Mouse (Mus musculus): ENCODE measurements at regions not wholly inside any gene's neighbourhood (a gene's known extent, or its start where the extent isn't known, plus 50 kb on each side); places are given as distances from the start of the nearest gene placed in this dataset.
A peak's percentile ranks its signal among the peaks of the same experiment; 100 is the strongest.
"Not testable (repeated sequence)": the region's sequence is repeated elsewhere in the genome, so short reads cannot be mapped to it uniquely, and the experiment has no call there.

DNA sequence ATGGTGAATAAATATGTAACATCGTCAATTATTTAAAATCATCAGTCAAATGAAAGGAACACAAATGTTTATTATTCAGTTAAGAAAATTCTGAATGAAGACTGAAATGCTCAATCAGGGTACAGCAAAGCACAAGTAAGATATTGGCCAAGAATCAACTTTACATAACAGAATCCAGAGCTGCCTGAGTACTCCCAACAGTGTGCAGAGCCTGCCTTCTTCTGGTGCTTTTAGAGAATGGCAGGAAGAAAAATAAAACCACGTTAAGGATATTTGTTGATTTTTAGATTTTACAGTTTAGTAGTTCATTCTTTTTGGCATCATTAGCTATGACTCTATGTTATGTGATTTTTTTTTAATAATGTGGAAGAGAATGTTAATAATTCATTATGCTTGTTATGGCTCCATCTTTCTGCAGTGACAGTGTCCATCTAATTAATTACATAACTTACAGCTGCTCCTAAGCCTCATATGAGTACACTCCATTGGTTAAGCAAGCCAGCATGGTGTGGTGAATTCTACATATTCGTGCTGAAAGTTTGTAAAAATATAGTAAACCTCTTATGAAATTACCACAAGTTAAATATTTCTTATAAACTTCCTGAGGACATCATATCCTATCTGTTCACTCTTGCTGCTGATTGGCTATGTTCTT is 579.0 kb downstream of the Kcna4 start:
- DNase-seq (ENCODE audit: low spot score), result peak; percentile 71

DNA sequence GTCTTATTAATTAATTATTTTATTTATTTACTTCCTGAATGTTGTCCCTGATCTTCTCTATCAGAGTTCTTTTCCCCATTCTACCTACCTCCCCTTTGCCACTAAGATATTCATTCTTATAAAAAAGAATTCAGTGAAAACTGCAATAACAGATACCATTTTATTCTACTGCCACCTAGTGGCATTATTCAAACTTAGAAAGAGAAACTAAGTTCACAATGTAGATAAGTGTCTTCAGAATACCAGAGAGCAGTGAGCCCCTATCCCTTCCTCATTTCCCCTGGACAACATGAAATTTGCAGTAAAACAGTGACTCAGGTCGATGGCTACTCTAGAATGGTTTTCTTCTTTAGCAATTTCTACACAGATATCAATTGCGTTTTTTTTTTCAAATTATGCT is 589.2 kb downstream of the Kcna4 start:
- peak; percentile 55 for DNase-seq (ENCODE audit: low spot score)

GRCm38 (mm10) chr2:107886063-107886762 is 595.8 kb downstream of the Kcna4 start:
- DNase-seq (ENCODE audit: low spot score), result peak; percentile 9

DNA sequence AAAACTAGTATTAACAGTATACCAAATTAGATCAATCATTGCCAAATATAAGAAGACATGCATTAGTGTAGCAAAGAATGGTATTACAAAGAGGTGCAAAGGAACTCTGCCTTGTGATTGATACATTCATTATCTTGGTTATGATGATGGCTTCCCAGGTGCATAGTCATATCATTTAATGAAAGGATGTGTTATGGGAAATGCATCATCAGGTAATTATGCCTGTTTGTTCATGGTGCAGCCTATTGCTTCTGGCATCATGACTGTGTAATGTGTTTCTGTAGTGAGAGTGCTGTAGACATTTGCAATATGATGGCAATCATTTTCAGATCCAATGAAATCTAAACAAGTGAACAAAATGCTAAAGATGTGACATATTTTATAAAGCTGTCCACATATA is 597.8 kb downstream of the Kcna4 start:
- DNase-seq (ENCODE audit: low spot score), result no peak

DNA sequence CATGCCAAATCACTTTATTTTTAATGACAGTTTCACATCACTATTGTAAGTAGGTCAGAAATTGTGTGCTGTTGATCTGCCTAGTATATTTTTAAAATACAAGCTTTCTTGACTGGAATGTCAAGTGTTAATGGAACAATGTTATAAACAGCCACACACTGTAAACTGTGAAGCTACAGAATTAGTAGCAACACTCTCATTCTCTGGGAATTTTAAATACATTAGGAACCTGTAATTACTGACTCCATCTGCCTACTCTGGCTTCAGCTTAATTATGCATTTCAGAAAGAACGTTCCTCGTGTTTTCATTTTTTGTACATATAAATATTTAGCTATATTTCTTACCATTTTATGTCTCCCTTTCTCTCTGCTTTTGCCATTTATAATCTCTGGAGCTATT is 634.7 kb downstream of the Kcna4 start:
- no peak for DNase-seq (ENCODE audit: low spot score)

- no peak for DNase-seq (ENCODE audit: low spot score)
Observed at GRCm38 (mm10) chr2:107926606-107927005, 636.2 kb downstream of the Kcna4 start.

- peak; percentile 34 for DNase-seq (ENCODE audit: low spot score)
Observed at GRCm38 (mm10) chr2:107935336-107935735, 644.9 kb downstream of the Kcna4 start.

- no peak for DNase-seq (ENCODE audit: low spot score)
Observed at GRCm38 (mm10) chr2:107935775-107936174, 645.3 kb downstream of the Kcna4 start.

- DNase-seq (ENCODE audit: low spot score), result no peak
Observed at GRCm38 (mm10) chr2:107941374-107941773, 650.9 kb downstream of the Kcna4 start.

DNA sequence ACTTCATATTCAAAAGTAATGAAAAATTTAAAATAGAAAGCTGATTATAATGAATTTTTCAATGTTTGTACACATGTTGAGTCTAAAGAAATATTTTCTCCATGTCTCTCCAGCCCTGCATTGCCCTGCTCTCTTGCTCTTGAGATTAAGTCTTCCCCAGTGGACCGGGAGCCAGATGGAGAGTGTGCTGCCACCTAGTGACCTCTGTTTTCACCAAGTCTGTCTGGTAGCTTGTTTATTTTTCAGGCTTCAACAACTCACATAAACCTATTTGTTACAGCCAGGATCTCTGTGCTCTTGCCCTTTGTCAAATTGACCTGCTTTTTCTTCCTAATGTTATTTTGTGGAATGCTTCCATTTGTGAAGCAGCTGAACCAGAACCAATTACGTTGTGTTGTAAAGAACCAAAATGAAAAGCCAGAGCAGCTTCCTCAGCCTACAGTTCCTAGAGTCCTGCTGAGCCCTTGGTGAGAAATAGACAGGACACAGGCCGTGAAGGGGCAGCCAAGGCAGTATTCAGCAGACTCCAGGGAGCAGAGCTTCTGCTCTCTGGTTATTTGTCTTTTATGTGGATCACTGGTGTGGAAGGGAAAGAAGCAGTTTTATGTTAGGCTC is 655.5 kb downstream of the Kcna4 start:
- DNase-seq (ENCODE audit: low spot score), result peak; percentile 35

GRCm38 (mm10) chr2:107955608-107956127 is 665.2 kb downstream of the Kcna4 start:
- DNase-seq (ENCODE audit: low spot score), result not testable (repeated sequence)

- not testable (repeated sequence) for DNase-seq (ENCODE audit: low spot score)
Observed at GRCm38 (mm10) chr2:107963921-107964320, 673.5 kb downstream of the Kcna4 start.

GRCm38 (mm10) chr2:107964841-107965240 is 674.4 kb downstream of the Kcna4 start:
- DNase-seq (ENCODE audit: low spot score), result no peak

- DNase-seq (ENCODE audit: low spot score), result no peak
Observed at GRCm38 (mm10) chr2:107965336-107966306, 675.2 kb downstream of the Kcna4 start.

DNA sequence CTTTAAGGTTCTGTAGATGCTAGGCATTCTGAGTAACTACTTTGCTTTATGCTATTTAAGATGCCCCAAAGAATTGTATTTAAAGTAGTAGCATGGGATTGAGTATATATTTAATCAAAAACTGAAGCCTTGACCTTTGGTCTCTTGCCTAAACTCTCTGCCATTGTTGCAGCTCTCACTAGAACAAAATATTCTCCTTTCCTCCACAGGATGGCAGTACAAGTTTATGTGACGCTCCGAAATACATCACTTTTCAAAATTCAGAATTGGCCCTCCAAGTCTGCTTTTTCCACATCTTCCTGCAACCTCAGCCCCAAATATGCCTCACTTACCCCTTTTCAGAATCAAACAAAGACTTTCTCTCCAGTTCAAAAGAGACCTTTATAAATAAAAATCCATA is 678.1 kb downstream of the Kcna4 start:
- DNase-seq (ENCODE audit: low spot score), result no peak

DNA sequence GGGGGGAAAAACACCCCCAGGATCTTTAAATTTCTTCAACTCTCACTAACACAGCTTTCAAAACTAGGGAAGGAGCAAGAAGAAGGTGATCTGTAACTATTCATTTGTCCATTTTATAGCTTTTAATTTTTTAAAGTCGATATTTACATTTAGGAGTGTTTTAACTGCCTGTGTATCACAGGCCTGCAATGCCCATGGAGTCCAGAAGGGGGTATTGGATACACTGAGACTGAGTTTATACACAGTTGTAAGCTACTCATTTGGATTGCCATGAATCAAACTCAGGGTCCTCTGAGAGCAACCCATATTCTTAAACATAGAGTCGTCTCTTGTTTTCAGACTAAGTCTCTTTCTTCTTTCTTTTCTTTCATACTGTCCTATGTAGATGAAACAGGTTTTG is 679.1 kb downstream of the Kcna4 start:
- no peak for DNase-seq (ENCODE audit: low spot score)

GRCm38 (mm10) chr2:107973528-107973927 is 683.1 kb downstream of the Kcna4 start:
- DNase-seq (ENCODE audit: low spot score), result no peak

DNA sequence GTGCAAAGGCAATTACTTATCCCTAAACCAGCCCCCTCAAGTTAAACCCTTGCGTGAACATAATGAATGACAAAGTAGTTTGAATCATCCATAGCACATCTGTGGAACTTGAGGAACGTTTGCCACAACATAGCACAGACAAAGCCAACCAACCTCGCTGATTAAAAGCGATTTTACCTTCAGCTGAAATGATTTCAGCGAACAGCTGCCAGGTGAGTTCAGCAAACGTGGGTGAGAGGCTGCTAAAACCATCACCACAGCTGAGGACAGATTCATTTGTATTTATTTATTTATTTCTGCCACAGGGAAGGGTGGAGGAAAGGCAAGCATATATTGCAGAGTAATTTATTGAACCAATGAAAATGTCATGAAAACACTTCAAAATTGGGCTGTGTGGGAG is 704.4 kb downstream of the Kcna4 start:
- no peak for DNase-seq (ENCODE audit: low spot score)

- no peak for DNase-seq (ENCODE audit: low spot score)
Observed at GRCm38 (mm10) chr2:108011534-108011933, 721.1 kb downstream of the Kcna4 start.

DNA sequence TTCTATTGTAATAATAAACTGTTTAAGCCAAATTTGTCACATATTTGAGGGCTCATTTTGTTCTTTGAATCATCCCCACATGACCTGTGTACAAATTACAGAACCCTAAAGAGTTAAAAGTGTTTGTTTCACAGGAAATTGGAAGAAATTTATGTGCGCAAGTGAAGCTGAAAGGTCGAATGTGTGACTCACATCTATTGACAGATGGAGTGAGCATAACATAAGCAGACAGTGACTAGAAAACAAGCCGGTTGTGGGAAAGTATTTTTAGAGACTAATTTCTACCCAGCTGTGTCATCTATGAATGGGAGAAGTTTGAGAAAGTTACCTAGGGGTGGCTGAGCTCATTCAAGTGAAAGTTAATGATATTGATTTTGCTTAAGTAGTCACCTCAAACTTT is 732.8 kb downstream of the Kcna4 start:
- DNase-seq (ENCODE audit: low spot score), result no peak

- no peak for DNase-seq (ENCODE audit: low spot score)
Observed at GRCm38 (mm10) chr2:108030657-108031056, 740.2 kb downstream of the Kcna4 start.

Data from MN1 (cell line).